Mouse (Mus musculus) T-helper 17 cell (primary cell): ENCODE measurements around the gene Gtf3c6.

Experiments used
- in situ Hi-C, 2 experiments: fragments of 300-600 bp; cut with MboI, MseI; formaldehyde crosslinking; loops; 1 replicate in 1 of 2; 2 replicates in 1 of 2; pipeline ENCODE4 v1.15.1; 2025; ENCODE audit warnings: high pct_unique_total_duplicates in 2 of 2

Gtf3c6 gene

GRCm38 (mm10) chr10:40257414-40258255 is at the start of gene Gtf3c6:
Gtf3c6 (minus strand) TSS chr10:40258108.
- in situ Hi-C loops = loop anchor here (5.0 to 10.0 kb wide), 5 partner anchors 45 to 1093 kb away; partner anchors contain the start of genes Amd1 (in 1 of the 2) and Ccn6 (in 1 of the 2)

- in situ Hi-C loops = loop anchor here (5.0 to 25.0 kb wide), 3 partner anchors 36 to 581 kb away; partner anchors contain the start of genes Cdc40 (in 1 of the 2), Gtf3c6 (in 1 of the 2) and Wasf1 (in 1 of the 2)
Measured at GRCm38 (mm10) chr10:40305989-40306388, 48.1 kb upstream of the Gtf3c6 start.

GRCm38 (mm10) chr10:40302140-40302985 is 44.5 kb upstream of the Gtf3c6 start, which contains the start of gene Amd1:
Amd1 (minus strand) TSS chr10:40302186.
- in situ Hi-C loops = loop anchor here in 1 of 2 experiments (5.0 to 25.0 kb wide), 2 partner anchors 45 to 585 kb away; partner anchors contain the start of genes Cdc40, Gtf3c6 and Wasf1

- in situ Hi-C loops = loop anchor here in 1 of 2 experiments (5.0 to 25.0 kb wide), 2 partner anchors 44 to 586 kb away; partner anchors contain the start of genes Cdc40, Gtf3c6 and Wasf1
Measured at GRCm38 (mm10) chr10:40301181-40302075, 43.5 kb upstream of the Gtf3c6 start.

GRCm38 (mm10) chr10:40300648-40301171 is 42.8 kb upstream of the Gtf3c6 start:
- in situ Hi-C loops = loop anchor here in 1 of 2 experiments (5.0 to 25.0 kb wide), 2 partner anchors 43 to 587 kb away; partner anchors contain the start of genes Cdc40, Gtf3c6 and Wasf1

- in situ Hi-C loops = no loop called here
Measured at GRCm38 (mm10) chr10:40292640-40293039, 34.7 kb upstream of the Gtf3c6 start.

GRCm38 (mm10) chr10:40286767-40287166 is 28.9 kb upstream of the Gtf3c6 start:
- in situ Hi-C loops = no loop called here

- in situ Hi-C loops = no loop called here
Measured at GRCm38 (mm10) chr10:40285571-40285970, 27.7 kb upstream of the Gtf3c6 start.

- in situ Hi-C loops = no loop called here
Measured at GRCm38 (mm10) chr10:40284997-40285396, 27.1 kb upstream of the Gtf3c6 start.

GRCm38 (mm10) chr10:40284179-40284831 is 26.4 kb upstream of the Gtf3c6 start:
- in situ Hi-C loops = no loop called here

GRCm38 (mm10) chr10:40283636-40284035 is 25.7 kb upstream of the Gtf3c6 start:
- in situ Hi-C loops = no loop called here

- in situ Hi-C loops = no loop called here
Measured at GRCm38 (mm10) chr10:40281565-40281964, 23.7 kb upstream of the Gtf3c6 start.

- in situ Hi-C loops = loop anchor here in 1 of 2 experiments (5.0 kb wide), 1 partner anchor 144 kb away; no protein-coding TSS in a partner anchor
Measured at GRCm38 (mm10) chr10:40278317-40278716, 20.4 kb upstream of the Gtf3c6 start.

GRCm38 (mm10) chr10:40275991-40276390 is 18.1 kb upstream of the Gtf3c6 start:
- in situ Hi-C loops = loop anchor here in 1 of 2 experiments (5.0 kb wide), 1 partner anchor 146 kb away; no protein-coding TSS in a partner anchor

- in situ Hi-C loops = no loop called here
Measured at GRCm38 (mm10) chr10:40273938-40274337, 16.0 kb upstream of the Gtf3c6 start.

- in situ Hi-C loops = no loop called here
Measured at GRCm38 (mm10) chr10:40271216-40271615, 13.3 kb upstream of the Gtf3c6 start.

GRCm38 (mm10) chr10:40264920-40265319 is 7.0 kb upstream of the Gtf3c6 start:
- in situ Hi-C loops = loop anchor here in 1 of 2 experiments (5.0 to 10.0 kb wide), 2 partner anchors 262 to 470 kb away; no protein-coding TSS in a partner anchor

GRCm38 (mm10) chr10:40263691-40264090 is 5.8 kb upstream of the Gtf3c6 start:
- in situ Hi-C loops = loop anchor here in 1 of 2 experiments (10.0 kb wide), 1 partner anchor 471 kb away; no protein-coding TSS in a partner anchor

- in situ Hi-C loops = loop anchor here in 1 of 2 experiments (10.0 kb wide), 1 partner anchor 473 kb away; no protein-coding TSS in a partner anchor
Measured at GRCm38 (mm10) chr10:40262200-40262599, 4.3 kb upstream of the Gtf3c6 start.
